Mouse (Mus musculus): Measurements from ENCODE around the gene Ergic1. TPM values are rescaled to one million over a fixed set of nuclear protein-coding genes. Genes with fewer than 3 reads are reported as not detected.

Ergic1 gene
- polyA plus RNA-seq, 1 experiment, result 114 TPM

DNA sequence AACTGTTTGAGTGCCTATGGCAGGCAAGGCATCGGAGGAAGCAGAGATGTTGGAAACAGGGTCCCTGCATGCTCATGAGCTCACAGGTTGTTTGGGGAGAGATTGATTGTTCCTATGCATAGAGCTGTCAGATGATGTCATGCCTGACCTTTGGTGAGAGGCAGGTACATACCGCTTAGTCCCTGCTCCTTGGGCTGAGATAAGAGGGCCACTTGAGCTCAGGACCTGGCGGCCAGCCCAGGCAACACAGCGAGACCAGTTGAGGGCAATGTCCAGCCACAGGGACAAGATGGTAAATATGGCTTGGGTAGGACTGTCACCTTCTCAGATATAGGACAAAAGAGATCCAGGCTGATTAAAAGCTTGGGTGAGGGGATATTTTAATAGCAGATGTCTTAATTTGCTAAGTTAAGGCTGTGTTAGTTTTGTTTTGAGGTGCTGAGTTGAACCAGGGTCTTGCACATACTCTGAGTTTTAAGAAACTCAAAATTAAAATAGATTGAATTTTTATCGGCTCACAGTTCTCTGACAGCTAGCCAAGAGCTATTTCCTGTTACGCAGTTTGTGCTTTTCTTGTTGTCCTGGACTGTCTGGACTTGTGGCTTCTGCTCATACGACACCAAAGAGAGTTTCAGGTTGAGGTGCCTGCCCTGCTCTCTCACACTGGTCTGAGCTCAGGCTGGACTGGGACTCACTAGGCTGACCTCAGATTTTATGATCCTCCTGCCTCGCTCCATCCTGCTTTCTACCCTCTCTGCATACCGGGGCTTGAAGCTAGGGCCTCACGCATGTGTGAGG is 138.7 kb downstream of the Ergic1 start:
- H3K27me3 ChIP-seq (ENCODE audit: control insufficient read depth, insufficient read depth, insufficient read length), result no peaks in the 10 kb centered on the region
- H3ac ChIP-seq (ENCODE audit: control insufficient read depth, insufficient read length, low read depth), result no peak overlapping the region
- peaks cover 50% of the 10 kb centered on the region for H3K36me3 ChIP-seq (ENCODE audit: control insufficient read depth, insufficient read depth)
- no peaks in the 10 kb centered on the region for H3K79me3 ChIP-seq (ENCODE audit: low read depth)
- H3K4me3 ChIP-seq (ENCODE audit: insufficient read depth, poor library complexity, severe bottlenecking), result no peak overlapping the region
- TF ChIP-seq MYOG (IDR thresholded peaks at IDR 0.05; ENCODE audit: control insufficient read depth, extremely low read depth, insufficient read length), result no peak
- TF ChIP-seq MYOD1 (IDR thresholded peaks at IDR 0.05; ENCODE audit: control insufficient read depth, insufficient read length, low read depth), result no peak
- no peak for TF ChIP-seq CEBPB (IDR thresholded peaks at IDR 0.05; ENCODE audit: low read depth)
- TF ChIP-seq USF1 (IDR thresholded peaks at IDR 0.05; ENCODE audit: low read depth), result no peak
- TF ChIP-seq MAX (IDR thresholded peaks at IDR 0.05), result no peak
- TF ChIP-seq FOSL1 (IDR thresholded peaks at IDR 0.05; ENCODE audit: insufficient read depth, low read length, poor library complexity, severe bottlenecking), result no peak
- no peak for TF ChIP-seq CTCF (IDR thresholded peaks at IDR 0.05; ENCODE audit: control insufficient read depth, insufficient read depth, insufficient read length)
- no peaks in the 10 kb centered on the region for H3K79me2 ChIP-seq (ENCODE audit: control insufficient read depth, insufficient read depth)

DNA sequence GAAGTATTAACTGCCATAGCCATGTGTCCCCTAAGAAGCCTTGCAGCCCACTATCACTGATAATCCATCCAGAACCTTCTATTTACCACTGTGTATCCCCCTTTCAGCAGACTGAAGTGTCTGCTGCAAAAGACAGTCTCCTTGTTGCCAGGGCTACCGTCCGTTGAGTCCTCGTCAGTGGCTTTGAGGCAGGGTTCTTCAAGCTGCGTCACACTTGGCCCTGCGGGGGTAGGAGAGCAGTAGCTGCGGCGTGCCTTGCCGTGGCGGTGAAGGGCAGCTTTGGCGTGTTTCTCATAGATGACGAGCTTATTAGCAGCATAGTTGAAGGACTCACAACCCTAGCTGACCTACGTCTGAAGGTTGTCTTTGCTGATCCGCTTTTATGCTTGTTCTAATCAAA is 140.3 kb downstream of the Ergic1 start:
- H3K36me3 ChIP-seq (ENCODE audit: control insufficient read depth, insufficient read depth), result peaks cover 39% of the 10 kb centered on the region
- TF ChIP-seq MAX (IDR thresholded peaks at IDR 0.05), result no peak
- TF ChIP-seq MYOD1 (IDR thresholded peaks at IDR 0.05; ENCODE audit: control insufficient read depth, insufficient read length, low read depth), result no peak
- TF ChIP-seq FOSL1 (IDR thresholded peaks at IDR 0.05; ENCODE audit: insufficient read depth, low read length, poor library complexity, severe bottlenecking), result no peak
- no peak for TF ChIP-seq CEBPB (IDR thresholded peaks at IDR 0.05; ENCODE audit: low read depth)
- no peak for TF ChIP-seq USF1 (IDR thresholded peaks at IDR 0.05; ENCODE audit: low read depth)
- TF ChIP-seq MYOG (IDR thresholded peaks at IDR 0.05; ENCODE audit: control insufficient read depth, extremely low read depth, insufficient read length), result no peak
- no peak for TF ChIP-seq CTCF (IDR thresholded peaks at IDR 0.05; ENCODE audit: control insufficient read depth, insufficient read depth, insufficient read length)
- no peaks in the 10 kb centered on the region for H3K79me3 ChIP-seq (ENCODE audit: low read depth)
- no peaks in the 10 kb centered on the region for H3K27me3 ChIP-seq (ENCODE audit: control insufficient read depth, insufficient read depth, insufficient read length)
- no peak overlapping the region for H3ac ChIP-seq (ENCODE audit: control insufficient read depth, insufficient read length, low read depth)
- no peaks in the 10 kb centered on the region for H3K79me2 ChIP-seq (ENCODE audit: control insufficient read depth, insufficient read depth)
- H3K4me3 ChIP-seq (ENCODE audit: insufficient read depth, poor library complexity, severe bottlenecking), result no peak overlapping the region

DNA sequence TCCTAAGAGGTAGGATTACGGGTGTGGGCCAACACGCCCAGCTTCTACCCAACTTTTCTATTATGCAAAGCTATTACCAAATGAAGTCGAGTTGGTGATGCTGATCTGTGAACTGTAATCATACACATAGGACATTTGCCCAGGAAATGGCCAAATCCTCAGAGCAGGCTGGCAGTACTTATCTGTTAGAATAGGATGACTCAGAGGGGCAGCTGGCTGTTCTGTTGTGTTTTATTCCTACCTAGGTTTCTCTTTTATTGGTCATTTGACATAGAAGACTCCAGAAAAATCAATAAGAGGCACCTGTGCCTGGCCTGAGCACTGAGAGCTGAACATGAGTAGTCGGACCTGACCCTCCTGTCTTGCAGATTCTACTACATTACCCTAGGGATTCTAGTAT is 141.3 kb downstream of the Ergic1 start:
- no peaks in the 10 kb centered on the region for H3K27me3 ChIP-seq (ENCODE audit: control insufficient read depth, insufficient read depth, insufficient read length)
- peaks cover 33% of the 10 kb centered on the region for H3K36me3 ChIP-seq (ENCODE audit: control insufficient read depth, insufficient read depth)
- H3K79me3 ChIP-seq (ENCODE audit: low read depth), result no peaks in the 10 kb centered on the region
- no peaks in the 10 kb centered on the region for H3K79me2 ChIP-seq (ENCODE audit: control insufficient read depth, insufficient read depth)
- TF ChIP-seq MAX (IDR thresholded peaks at IDR 0.05) (no peak), FOSL1 (IDR thresholded peaks at IDR 0.05; ENCODE audit: insufficient read depth, low read length, poor library complexity, severe bottlenecking) (no peak), MYOD1 (IDR thresholded peaks at IDR 0.05; ENCODE audit: control insufficient read depth, insufficient read length, low read depth) (no peak), CTCF (IDR thresholded peaks at IDR 0.05; ENCODE audit: control insufficient read depth, insufficient read depth, insufficient read length) (no peak), USF1 (IDR thresholded peaks at IDR 0.05; ENCODE audit: low read depth) (no peak), CEBPB (IDR thresholded peaks at IDR 0.05; ENCODE audit: low read depth) (no peak), MYOG (IDR thresholded peaks at IDR 0.05; ENCODE audit: control insufficient read depth, extremely low read depth, insufficient read length) (no peak)
- H3K4me3 ChIP-seq (ENCODE audit: insufficient read depth, poor library complexity, severe bottlenecking), result no peak overlapping the region
- no peak overlapping the region for H3ac ChIP-seq (ENCODE audit: control insufficient read depth, insufficient read length, low read depth)

DNA sequence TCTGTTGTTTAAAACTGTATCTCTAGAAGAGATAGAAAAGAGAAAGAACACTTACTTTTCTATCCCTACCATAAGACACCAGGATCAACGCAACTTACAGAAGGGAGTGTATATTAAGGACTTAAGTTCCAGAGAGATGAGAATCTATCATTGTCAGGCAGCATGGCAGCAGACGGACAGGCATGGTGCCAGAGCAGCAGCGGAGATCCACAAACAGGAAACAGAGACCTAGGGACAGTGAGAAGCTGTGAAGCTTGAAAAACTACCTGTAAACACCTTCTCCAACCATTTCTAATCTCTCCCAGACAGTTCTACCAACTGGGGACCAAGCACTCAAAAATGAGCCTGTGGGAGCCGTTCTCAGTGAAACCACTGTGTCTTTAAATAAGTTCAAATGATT is 142.4 kb downstream of the Ergic1 start:
- Histone ChIP-seq H3K79me2 (ENCODE audit: control insufficient read depth, insufficient read depth) (no peaks in the 10 kb centered on the region), H3K27me3 (ENCODE audit: control insufficient read depth, insufficient read depth, insufficient read length) (no peaks in the 10 kb centered on the region), H3K4me3 (ENCODE audit: insufficient read depth, poor library complexity, severe bottlenecking) (no peak overlapping the region), H3ac (ENCODE audit: control insufficient read depth, insufficient read length, low read depth) (no peak overlapping the region), H3K36me3 (ENCODE audit: control insufficient read depth, insufficient read depth) (peaks cover 23% of the 10 kb centered on the region), H3K79me3 (ENCODE audit: low read depth) (no peaks in the 10 kb centered on the region)
- TF ChIP-seq CTCF (IDR thresholded peaks at IDR 0.05; ENCODE audit: control insufficient read depth, insufficient read depth, insufficient read length) (no peak), MYOD1 (IDR thresholded peaks at IDR 0.05; ENCODE audit: control insufficient read depth, insufficient read length, low read depth) (no peak), FOSL1 (IDR thresholded peaks at IDR 0.05; ENCODE audit: insufficient read depth, low read length, poor library complexity, severe bottlenecking) (no peak), USF1 (IDR thresholded peaks at IDR 0.05; ENCODE audit: low read depth) (no peak), MAX (IDR thresholded peaks at IDR 0.05) (no peak), CEBPB (IDR thresholded peaks at IDR 0.05; ENCODE audit: low read depth) (no peak), MYOG (IDR thresholded peaks at IDR 0.05; ENCODE audit: control insufficient read depth, extremely low read depth, insufficient read length) (no peak)

DNA sequence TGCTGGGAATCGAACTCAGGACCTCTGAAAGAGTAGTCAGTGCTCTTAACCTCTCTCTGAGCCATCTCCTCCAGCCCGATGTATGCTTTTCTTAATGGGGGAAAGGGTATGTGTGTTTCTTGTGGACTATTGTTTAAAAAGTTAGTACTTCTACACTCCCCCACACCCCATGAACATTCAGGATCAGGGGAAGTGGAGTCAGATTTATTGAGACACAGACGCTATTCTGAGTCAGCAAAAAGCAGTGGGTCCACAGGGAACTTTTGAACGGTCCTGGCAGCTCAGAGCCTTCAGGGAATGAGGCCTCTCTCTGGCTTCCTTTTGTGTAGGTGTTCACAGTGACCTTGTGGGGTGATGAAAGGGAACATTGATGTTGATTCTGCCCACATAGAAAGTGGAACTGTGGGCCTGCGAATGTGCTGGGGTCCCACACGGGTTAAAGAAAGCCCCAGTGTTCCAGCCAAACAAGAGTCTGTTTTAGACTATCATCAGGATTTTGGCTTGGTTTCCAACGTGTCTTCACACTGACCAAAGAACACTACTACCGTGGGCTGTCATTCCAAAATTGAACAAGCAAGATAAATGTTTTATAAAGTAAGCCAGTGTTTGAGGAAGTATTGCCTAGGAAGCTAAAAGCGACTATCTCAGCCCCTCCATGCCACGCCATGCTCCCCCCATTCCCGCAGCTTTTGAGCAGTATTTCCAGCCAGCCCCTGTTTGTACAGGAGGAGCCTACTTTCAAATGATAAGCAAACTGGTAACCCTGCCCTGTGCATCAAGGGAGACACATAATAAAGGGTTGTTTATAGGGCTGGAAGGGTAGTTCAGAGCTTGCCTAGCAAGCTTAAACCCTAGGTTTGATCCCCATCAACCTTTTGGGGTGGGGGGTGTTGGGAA is 144.4 kb downstream of the Ergic1 start:
- Histone ChIP-seq H3K4me3 (ENCODE audit: insufficient read depth, poor library complexity, severe bottlenecking) (no peak overlapping the region), H3K79me3 (ENCODE audit: low read depth) (no peaks in the 10 kb centered on the region), H3K36me3 (ENCODE audit: control insufficient read depth, insufficient read depth) (peaks cover 7% of the 10 kb centered on the region), H3ac (ENCODE audit: control insufficient read depth, insufficient read length, low read depth) (no peak overlapping the region), H3K79me2 (ENCODE audit: control insufficient read depth, insufficient read depth) (no peaks in the 10 kb centered on the region), H3K27me3 (ENCODE audit: control insufficient read depth, insufficient read depth, insufficient read length) (peaks cover 3% of the 10 kb centered on the region)
- TF ChIP-seq CEBPB (IDR thresholded peaks at IDR 0.05; ENCODE audit: low read depth), result no peak
- no peak for TF ChIP-seq MYOD1 (IDR thresholded peaks at IDR 0.05; ENCODE audit: control insufficient read depth, insufficient read length, low read depth)
- no peak for TF ChIP-seq FOSL1 (IDR thresholded peaks at IDR 0.05; ENCODE audit: insufficient read depth, low read length, poor library complexity, severe bottlenecking)
- no peak for TF ChIP-seq MAX (IDR thresholded peaks at IDR 0.05)
- no peak for TF ChIP-seq MYOG (IDR thresholded peaks at IDR 0.05; ENCODE audit: control insufficient read depth, extremely low read depth, insufficient read length)
- TF ChIP-seq CTCF (IDR thresholded peaks at IDR 0.05; ENCODE audit: control insufficient read depth, insufficient read depth, insufficient read length), result no peak
- TF ChIP-seq USF1 (IDR thresholded peaks at IDR 0.05; ENCODE audit: low read depth), result no peak

Small RNA genes within 50 kb of the gene (microRNA-seq; reads per million reads assigned to microRNA genes)
- not detected for gene Gm22420 (ENCODE audit: borderline microRNAs expressed)

Other genes with a start within 250 kb of the Ergic1 start
- gene Neurl1b, start 146.7 kb upstream of the Ergic1 start, polyA plus RNA-seq (2012; fragmentation: generic; extraction: Trizol), result 0.22 TPM
- gene Dusp1, start 639 bp downstream of the Ergic1 start, polyA plus RNA-seq (2012; fragmentation: generic; extraction: Trizol), result 16.4 TPM
- gene Atp6v0e, start 101.7 kb downstream of the Ergic1 start, polyA plus RNA-seq (2012; fragmentation: generic; extraction: Trizol), result 236 TPM
- gene Crebrf, start 154.2 kb downstream of the Ergic1 start, polyA plus RNA-seq (2012; fragmentation: generic; extraction: Trizol), result 0.47 TPM
- gene Bnip1, start 219.6 kb downstream of the Ergic1 start, polyA plus RNA-seq (2012; fragmentation: generic; extraction: Trizol), result 27.8 TPM